ENCODE assay signal across 11 mouse cellular contexts in genomic region chr15:102743996-102744395, GRCm38 (mm10). TPM values are rescaled to one million over a fixed set of nuclear protein-coding genes. Genes with fewer than 3 reads are reported as not detected.
A peak's percentile ranks its signal among the peaks of the same experiment; 100 is the strongest.
DNase-seq lines count a peak whose midpoint lies in the region; ATAC-seq lines count a peak whose summit lies in the region.
"Had no signal": no experiment of that assay in that cellular context is flagged by ENCODE, and none has a peak within 500 bp of the region (broad histone marks: within the 10 kb centered on the region; RNA-seq: fewer than 3 reads in every experiment).

No protein-coding gene starts in this region.

- H3K4me3 ChIP-seq in hindbrain, embryonic 15.5 days: no peak overlapping the region
- H3K4me3 ChIP-seq in midbrain, embryonic 16.5 days (ENCODE audit: low read depth, low read length): no peak overlapping the region
- H3K4me3 ChIP-seq: heart, embryonic 15.5 days had no signal

- peak; percentile 36 to 43 for DNase-seq in cerebellum, postnatal 4 days (ENCODE audit: low spot score in 2 of 2)
- DNase-seq in cerebellum, adult 11 months: no peak
- peak; percentile 77 for DNase-seq in embryo, embryonic 10.5 days (ENCODE audit: low spot score)
- DNase-seq in lung, postnatal 4 days: no peak
- no peak for DNase-seq in thymus, postnatal 0 days (ENCODE audit: low spot score)
- no peak for DNase-seq in adrenal gland, postnatal 10 days
- DNase-seq: adrenal gland, postnatal 25 days; lung, postnatal 36 days had no signal

- 2% methylated on average over 14 of the region's 14 CpGs for WGBS in hindbrain, embryonic 15.5 days
- WGBS in midbrain, embryonic 16.5 days: 2% methylated on average over 14 of the region's 14 CpGs

- H3K9me3 ChIP-seq in hindbrain, embryonic 15.5 days: no peaks in the 10 kb centered on the region
- no peaks in the 10 kb centered on the region for H3K9me3 ChIP-seq in midbrain, embryonic 16.5 days (replicated peaks; ENCODE audit: control insufficient read depth, low read length, poor library complexity, severe bottlenecking)
- H3K9me3 ChIP-seq: heart, embryonic 15.5 days had no signal

- 0 out of 2 replicates have a peak overlapping the region, but pooled peaks have one; percentile 28 for H3K9ac ChIP-seq in hindbrain, embryonic 15.5 days
- H3K9ac ChIP-seq in midbrain, embryonic 16.5 days (ENCODE audit: low read depth, low read length): peak overlapping the region; percentile 64
- H3K9ac ChIP-seq: heart, embryonic 15.5 days had no signal

- peak overlapping the region; percentile 97 for H3K27ac ChIP-seq in hindbrain, embryonic 15.5 days (replicated peaks)
- peak overlapping the region; percentile 98 for H3K27ac ChIP-seq in midbrain, embryonic 16.5 days (ENCODE audit: low read length)
- H3K27ac ChIP-seq: heart, embryonic 15.5 days had no signal

- peak overlapping the region; percentile 22; the same call in 1 of the 2 replicates for H3K4me2 ChIP-seq in hindbrain, embryonic 15.5 days
- peak overlapping the region; percentile 32 for H3K4me2 ChIP-seq in midbrain, embryonic 16.5 days (ENCODE audit: low read length)
- H3K4me2 ChIP-seq: heart, embryonic 15.5 days had no signal

- H3K27me3 ChIP-seq in hindbrain, embryonic 15.5 days: peaks cover under 1% of the 10 kb centered on the region
- peaks cover 1% of the 10 kb centered on the region; the same call in 1 of the 2 replicates for H3K27me3 ChIP-seq in midbrain, embryonic 16.5 days (ENCODE audit: control insufficient read depth, insufficient read depth, low read depth, low read length)

- H3K36me3 ChIP-seq in hindbrain, embryonic 15.5 days: no peaks in the 10 kb centered on the region
- H3K36me3 ChIP-seq in midbrain, embryonic 16.5 days (ENCODE audit: control insufficient read depth, insufficient read depth, low read length): no peaks in the 10 kb centered on the region
- H3K36me3 ChIP-seq: heart, embryonic 15.5 days had no signal

- peak; percentile 63 for ATAC-seq in hindbrain, embryonic 15.5 days (ENCODE audit: low FRiP score, low read depth)
- ATAC-seq in midbrain, embryonic 16.5 days: peak; percentile 77

- peaks cover 64% of the 10 kb centered on the region for H3K4me1 ChIP-seq in hindbrain, embryonic 15.5 days (replicated peaks)
- peaks cover 54% of the 10 kb centered on the region for H3K4me1 ChIP-seq in midbrain, embryonic 16.5 days (ENCODE audit: control insufficient read depth, insufficient read depth, low read length)

RNA-seq across cellular contexts. Expression of gene Calcoco1, which starts 22.0 kb away (rescaled TPM):
- polyA plus RNA-seq in hindbrain, embryonic 15.5 days (2015; fragmentation: Nextera tagmentation; extraction: Ambion mirVana): 40.3 and 43.3 TPM in 2 replicates
- 38.3 and 38.7 TPM in 2 replicates for polyA plus RNA-seq in midbrain, embryonic 16.5 days (2015; fragmentation: Nextera tagmentation; extraction: Ambion mirVana)
- 55.9 and 58.4 TPM in 2 replicates for polyA plus RNA-seq in thymus, postnatal 0 days (2015; fragmentation: Nextera tagmentation; extraction: Ambion mirVana)
- total RNA-seq in adrenal gland, postnatal 10 days (2021): 10 to 100 TPM; 78.0 to 90.5 TPM

Comparison
In these comparisons a context has a peak if more than half of its experiments do, and no peak if none do; other contexts are left out.
1. DNase-seq: peak in cerebellum, postnatal 4 days (2 of 2) and embryo, embryonic 10.5 days (single experiment); none in cerebellum, adult 11 months (single experiment), lung, postnatal 4 days (0 of 2), thymus, postnatal 0 days (single experiment) and adrenal gland, postnatal 10 days (single experiment).